Mouse (Mus musculus): ENCODE results near the gene F11. TPM values are rescaled to one million over a fixed set of nuclear protein-coding genes. Genes with fewer than 3 reads are reported as not detected.

The F11 gene
- polyA plus RNA-seq (2014; fragmentation: Illumina TruSeq; extraction: RNeasy Lipid Tissue Mini Kit (QIAGEN cat#74804); ENCODE audit: low read depth, low replicate concordance): not detected

DNA sequence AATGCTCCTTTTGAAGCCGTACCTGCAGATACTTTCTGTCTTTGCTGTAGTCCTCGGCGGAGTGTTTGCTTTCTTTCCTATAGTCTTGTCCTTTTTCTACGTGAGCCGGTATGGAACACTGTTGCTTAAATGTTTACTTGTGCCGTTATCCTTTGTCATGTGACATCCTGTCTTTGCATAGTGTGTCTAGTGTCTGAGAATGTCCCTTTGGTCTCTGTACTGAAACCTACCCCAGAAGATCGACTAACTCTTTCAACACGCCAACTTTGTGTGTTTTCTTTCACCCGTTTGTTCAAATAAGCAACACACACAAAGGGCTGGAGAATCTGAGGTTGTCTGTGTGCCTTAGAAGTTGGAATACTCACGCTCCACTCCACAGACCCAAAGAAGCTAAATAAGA lies at the start of gene F11:
Gene F11 (minus strand): TSS at position 112 of the 400 bp plus-strand sequence.

DNA sequence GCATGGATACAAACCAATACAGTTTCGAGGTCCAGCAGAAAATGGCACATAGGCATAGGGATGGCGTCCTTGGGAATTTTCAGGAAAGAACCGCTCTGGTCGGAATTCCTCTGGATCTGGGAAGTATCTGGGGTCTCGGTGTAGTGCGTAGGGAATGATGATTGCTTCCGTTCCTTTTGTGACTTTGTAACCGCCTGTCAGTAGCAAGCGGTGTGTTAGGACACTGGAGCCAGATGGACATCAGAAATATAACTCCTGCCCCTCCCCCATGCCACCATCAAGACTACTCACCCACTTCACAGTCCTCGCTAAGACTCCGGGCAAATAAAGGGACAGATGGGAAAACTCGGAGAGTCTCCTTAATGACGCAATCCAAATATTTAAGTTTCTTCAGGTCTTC lies 46.5 kb upstream of the F11 start, which contains the start of gene Gm45753:
Gene Gm45753 (minus strand): TSS at position 101 of the 400 bp plus-strand sequence.

DNA sequence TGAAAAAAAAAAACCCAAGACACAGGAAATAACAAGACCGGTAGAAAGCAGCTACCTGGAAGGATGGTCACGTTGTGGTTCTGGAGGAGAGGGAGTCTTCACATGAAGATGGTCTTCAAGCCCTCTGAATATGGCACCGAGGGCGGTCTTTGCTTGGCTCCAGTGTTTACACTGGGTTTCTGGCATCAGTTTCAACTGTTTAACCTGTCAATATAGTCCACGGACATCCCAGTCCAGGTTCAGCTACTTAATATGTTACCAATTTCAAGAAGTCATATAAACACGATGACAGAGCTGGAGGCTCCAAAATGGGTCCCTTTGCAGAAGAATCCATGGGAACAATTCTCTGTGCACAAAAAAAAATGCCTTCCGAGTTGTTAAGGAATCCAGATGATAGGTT lies 32.9 kb upstream of the F11 start, which contains the start of gene Klkb1:
Gene Klkb1 (minus strand): TSS at position 173 of the 400 bp plus-strand sequence.

Other genes with a start within 250 kb of the F11 start
- gene Mtnr1a, start 192.9 kb downstream of the F11 start, polyA plus RNA-seq (2014; fragmentation: Illumina TruSeq; extraction: RNeasy Lipid Tissue Mini Kit (QIAGEN cat#74804); ENCODE audit: low read depth, low replicate concordance): 1.3 TPM
- gene Klkb1, start 32.8 kb upstream of the F11 start, polyA plus RNA-seq (2014; fragmentation: Illumina TruSeq; extraction: RNeasy Lipid Tissue Mini Kit (QIAGEN cat#74804); ENCODE audit: low read depth, low replicate concordance): not detected
- not detected for gene Gm45753, start 46.4 kb upstream of the F11 start, polyA plus RNA-seq (2014; fragmentation: Illumina TruSeq; extraction: RNeasy Lipid Tissue Mini Kit (QIAGEN cat#74804); ENCODE audit: low read depth, low replicate concordance)
- gene Cyp4v3, start 71.2 kb upstream of the F11 start, polyA plus RNA-seq (2014; fragmentation: Illumina TruSeq; extraction: RNeasy Lipid Tissue Mini Kit (QIAGEN cat#74804); ENCODE audit: low read depth, low replicate concordance): 23.8 TPM
- gene Fam149a, start 120.3 kb upstream of the F11 start, polyA plus RNA-seq (2014; fragmentation: Illumina TruSeq; extraction: RNeasy Lipid Tissue Mini Kit (QIAGEN cat#74804); ENCODE audit: low read depth, low replicate concordance): 6.4 TPM
- gene Tlr3, start 149.0 kb upstream of the F11 start, polyA plus RNA-seq (2014; fragmentation: Illumina TruSeq; extraction: RNeasy Lipid Tissue Mini Kit (QIAGEN cat#74804); ENCODE audit: low read depth, low replicate concordance): 113 TPM
- 138 TPM for gene Sorbs2, start 245.8 kb upstream of the F11 start, polyA plus RNA-seq (2014; fragmentation: Illumina TruSeq; extraction: RNeasy Lipid Tissue Mini Kit (QIAGEN cat#74804); ENCODE audit: low read depth, low replicate concordance)